7 mouse cellular contexts compared by ENCODE assay signal in genomic region chr3:17794251-17795061, GRCm38 (mm10).
DNase-seq lines count a peak whose midpoint lies in the region; ATAC-seq and TF ChIP-seq lines count a peak whose summit lies in the region.

No protein-coding gene starts in this region.

- H3K9me3 ChIP-seq in limb, embryonic 13.5 days = no peaks in the 10 kb centered on the region

- H3K9ac ChIP-seq in limb, embryonic 13.5 days = 0 out of 2 replicates have a peak overlapping the region, but pooled peaks have one; percentile 4

- TF ChIP-seq POLR2A in brain, embryonic 14.5 days (IDR thresholded peaks at IDR 0.05; ENCODE audit: borderline replicate concordance, extremely low read depth, insufficient read depth, insufficient read length, poor library complexity, severe bottlenecking) = no peak

- no peak for ATAC-seq in limb, embryonic 13.5 days (ENCODE audit: low FRiP score, low read depth)
- ATAC-seq in CD4-positive, CD25-positive, alpha-beta regulatory T cell, adult 4 months = no peak

- TF ChIP-seq CTCF in brain, embryonic 14.5 days (IDR thresholded peaks at IDR 0.05; ENCODE audit: borderline replicate concordance, extremely low read depth, insufficient read depth, insufficient read length) = no peak

- H3K4me3 ChIP-seq in limb, embryonic 13.5 days = peak overlapping the region; percentile 31

- under 1% methylated on average over 46 of the region's 46 CpGs for WGBS in limb, embryonic 13.5 days

- peak overlapping the region; percentile 56 for H3K4me2 ChIP-seq in limb, embryonic 13.5 days (replicated peaks)

- no peak overlapping the region for H3K27ac ChIP-seq in limb, embryonic 13.5 days

- peak; percentile 88 for DNase-seq in brain, embryonic 14.5 days (ENCODE audit: low read depth)
- peak; percentile 78 to 81 for DNase-seq in cerebellum, postnatal 14 days
- DNase-seq in frontal cortex, postnatal 36 days (ENCODE audit: low spot score in 2 of 2) = peak; percentile 67 to 80
- DNase-seq in right cerebral cortex, postnatal 4 days = peak; percentile 54
- no peak for DNase-seq in testis, postnatal 10 days (ENCODE audit: low spot score)

- H3K36me3 ChIP-seq in limb, embryonic 13.5 days = no peaks in the 10 kb centered on the region

- H3K4me1 ChIP-seq in limb, embryonic 13.5 days = peaks cover 15% of the 10 kb centered on the region; the same call in 1 of the 2 replicates

- peaks cover 84% of the 10 kb centered on the region for H3K27me3 ChIP-seq in limb, embryonic 13.5 days
